Mouse (Mus musculus): ENCODE measurements around the gene Klk1b4. TPM values are rescaled to one million over a fixed set of nuclear protein-coding genes. Genes with fewer than 3 reads are reported as not detected.
"Not testable (repeated sequence)": the region's sequence is repeated elsewhere in the genome, so short reads cannot be mapped to it uniquely, and the experiment has no call there.

Gene Klk1b4
- polyA plus RNA-seq (2012; rRNA removed) = 0.53 and 0.91 TPM in 2 replicates

- H3K27ac ChIP-seq (ENCODE audit: insufficient read depth, low read depth, low read length); H3K27me3 ChIP-seq (replicated peaks; ENCODE audit: control insufficient read depth, insufficient read depth, low read length); H3K4me1 ChIP-seq (ENCODE audit: control insufficient read depth, insufficient read depth, low read length); H3K36me3 ChIP-seq (ENCODE audit: control insufficient read depth, insufficient read depth, low read length); DNase-seq; H3K4me3 ChIP-seq (ENCODE audit: insufficient read depth, low read depth, low read length): not testable (repeated sequence)
- 26% methylated on average over 3 of the region's 3 CpGs for WGBS
Observed at GRCm38 (mm10) chr7:44207135-44207534, at the start of gene Klk1b4. Gene Klk1b4, plus strand, starts transcription at chr7:44207435.

GRCm38 (mm10) chr7:44179299-44180045 is 27.8 kb upstream of the Klk1b4 start:
- H3K36me3 ChIP-seq (ENCODE audit: control insufficient read depth, insufficient read depth, low read length) = no peaks in the 10 kb centered on the region
- no peaks in the 10 kb centered on the region for H3K27me3 ChIP-seq (replicated peaks; ENCODE audit: control insufficient read depth, insufficient read depth, low read length)
- DNase-seq = peak; percentile 72
- H3K4me1 ChIP-seq (ENCODE audit: control insufficient read depth, insufficient read depth, low read length) = peaks cover 4% of the 10 kb centered on the region; the same call in 1 of the 2 replicates
- TF ChIP-seq CTCF (conservative IDR thresholded peaks at IDR 0.05; ENCODE audit: insufficient read depth, insufficient read length, low read depth, low read length) (no peak), POLR2A (IDR thresholded peaks at IDR 0.05; ENCODE audit: low read depth, low read length) (no peak)
- WGBS = 24% methylated on average over 9 of the region's 9 CpGs
- peak overlapping the region; percentile 95 for H3K27ac ChIP-seq (ENCODE audit: insufficient read depth, low read depth, low read length)
- no peak overlapping the region for H3K4me3 ChIP-seq (ENCODE audit: insufficient read depth, low read depth, low read length)

GRCm38 (mm10) chr7:44186516-44186915 is 20.7 kb upstream of the Klk1b4 start:
- H3K4me1 ChIP-seq (ENCODE audit: control insufficient read depth, insufficient read depth, low read length); H3K27me3 ChIP-seq (replicated peaks; ENCODE audit: control insufficient read depth, insufficient read depth, low read length); H3K4me3 ChIP-seq (ENCODE audit: insufficient read depth, low read depth, low read length); H3K36me3 ChIP-seq (ENCODE audit: control insufficient read depth, insufficient read depth, low read length): not testable (repeated sequence)
- peak; percentile 22 for DNase-seq
- peak overlapping the region; percentile 59; the same call in 1 of the 2 replicates for H3K27ac ChIP-seq (ENCODE audit: insufficient read depth, low read depth, low read length)
- WGBS = 43% methylated on average over 8 of the region's 8 CpGs

- 0 out of 2 replicates have a peak within 1 kb of the TSS, but pooled peaks have one; percentile 16 for H3K27ac ChIP-seq (ENCODE audit: insufficient read depth, low read depth, low read length)
- not testable (repeated sequence) for H3K4me3 ChIP-seq (ENCODE audit: insufficient read depth, low read depth, low read length); H3K36me3 ChIP-seq (ENCODE audit: control insufficient read depth, insufficient read depth, low read length); H3K4me1 ChIP-seq (ENCODE audit: control insufficient read depth, insufficient read depth, low read length); DNase-seq; H3K27me3 ChIP-seq (replicated peaks; ENCODE audit: control insufficient read depth, insufficient read depth, low read length)
Observed at GRCm38 (mm10) chr7:44187936-44188335, 19.3 kb upstream of the Klk1b4 start, which contains the start of gene Klk1b24. Gene Klk1b24, plus strand, starts transcription at chr7:44188236.

- not testable (repeated sequence) for H3K36me3 ChIP-seq (ENCODE audit: control insufficient read depth, insufficient read depth, low read length); H3K4me3 ChIP-seq (ENCODE audit: insufficient read depth, low read depth, low read length); H3K27me3 ChIP-seq (replicated peaks; ENCODE audit: control insufficient read depth, insufficient read depth, low read length); H3K27ac ChIP-seq (ENCODE audit: insufficient read depth, low read depth, low read length); H3K4me1 ChIP-seq (ENCODE audit: control insufficient read depth, insufficient read depth, low read length); DNase-seq
- WGBS = 73% methylated on average over 1 of the region's 1 CpGs
Observed at GRCm38 (mm10) chr7:44193466-44193865, 13.8 kb upstream of the Klk1b4 start.

- no peak for TF ChIP-seq POLR2A (IDR thresholded peaks at IDR 0.05; ENCODE audit: low read depth, low read length)
- no peak for TF ChIP-seq CTCF (conservative IDR thresholded peaks at IDR 0.05; ENCODE audit: insufficient read depth, insufficient read length, low read depth, low read length)
- Histone ChIP-seq H3K27me3 (replicated peaks; ENCODE audit: control insufficient read depth, insufficient read depth, low read length) (no peaks in the 10 kb centered on the region), H3K4me3 (ENCODE audit: insufficient read depth, low read depth, low read length) (no peak within 1 kb of the TSS), H3K27ac (ENCODE audit: insufficient read depth, low read depth, low read length) (no peak within 1 kb of the TSS), H3K36me3 (ENCODE audit: control insufficient read depth, insufficient read depth, low read length) (no peaks in the 10 kb centered on the region), H3K4me1 (ENCODE audit: control insufficient read depth, insufficient read depth, low read length) (no peaks in the 10 kb centered on the region; the same call in 1 of the 2 replicates)
- DNase-seq = no peak
- WGBS = 62% methylated on average over 3 of the region's 3 CpGs
Observed at GRCm38 (mm10) chr7:44197891-44198290, 9.3 kb upstream of the Klk1b4 start, which contains the start of gene Klk1b3. Gene Klk1b3, plus strand, starts transcription at chr7:44198191.

GRCm38 (mm10) chr7:44208307-44208706 is 1.1 kb downstream of the Klk1b4 start:
- Histone ChIP-seq H3K4me3 (ENCODE audit: insufficient read depth, low read depth, low read length) (no peak overlapping the region), H3K27ac (ENCODE audit: insufficient read depth, low read depth, low read length) (no peak overlapping the region), H3K36me3 (ENCODE audit: control insufficient read depth, insufficient read depth, low read length) (no peaks in the 10 kb centered on the region), H3K4me1 (ENCODE audit: control insufficient read depth, insufficient read depth, low read length) (no peaks in the 10 kb centered on the region), H3K27me3 (replicated peaks; ENCODE audit: control insufficient read depth, insufficient read depth, low read length) (no peaks in the 10 kb centered on the region)
- no peak for TF ChIP-seq POLR2A (IDR thresholded peaks at IDR 0.05; ENCODE audit: low read depth, low read length)
- no peak for DNase-seq
- 80% methylated on average over 3 of the region's 3 CpGs for WGBS

GRCm38 (mm10) chr7:44215645-44216044 is 8.4 kb downstream of the Klk1b4 start, which contains the start of gene Klk1b5:
Gene Klk1b5, plus strand, starts transcription at chr7:44215945.
- 68% methylated on average over 1 of the region's 1 CpGs for WGBS

GRCm38 (mm10) chr7:44221601-44222000 is 14.4 kb downstream of the Klk1b4 start:
- not testable (repeated sequence) for H3K27me3 ChIP-seq (replicated peaks; ENCODE audit: control insufficient read depth, insufficient read depth, low read length); H3K4me3 ChIP-seq (ENCODE audit: insufficient read depth, low read depth, low read length); DNase-seq; H3K36me3 ChIP-seq (ENCODE audit: control insufficient read depth, insufficient read depth, low read length); H3K27ac ChIP-seq (ENCODE audit: insufficient read depth, low read depth, low read length); H3K4me1 ChIP-seq (ENCODE audit: control insufficient read depth, insufficient read depth, low read length)
- WGBS = 83% methylated on average over 9 of the region's 10 CpGs

More at GRCm38 (mm10) chr7:44215645-44216044, 8.4 kb downstream of the Klk1b4 start, which contains the start of gene Klk1b5:
- no peaks in the 10 kb centered on the region for H3K36me3 ChIP-seq (ENCODE audit: control insufficient read depth, insufficient read depth, low read length)
- H3K27ac ChIP-seq (ENCODE audit: insufficient read depth, low read depth, low read length) = no peak within 1 kb of the TSS
- no peak for DNase-seq
- H3K4me3 ChIP-seq (ENCODE audit: insufficient read depth, low read depth, low read length) = no peak within 1 kb of the TSS
- TF ChIP-seq CTCF (conservative IDR thresholded peaks at IDR 0.05; ENCODE audit: insufficient read depth, insufficient read length, low read depth, low read length) (no peak), POLR2A (IDR thresholded peaks at IDR 0.05; ENCODE audit: low read depth, low read length) (no peak)
- 0 out of 2 replicates have a peak, but pooled peaks cover 2% of the 10 kb centered on the region for H3K4me1 ChIP-seq (ENCODE audit: control insufficient read depth, insufficient read depth, low read length)
- H3K27me3 ChIP-seq (replicated peaks; ENCODE audit: control insufficient read depth, insufficient read depth, low read length) = no peaks in the 10 kb centered on the region

- H3K27ac ChIP-seq (ENCODE audit: insufficient read depth, low read depth, low read length); H3K4me1 ChIP-seq (ENCODE audit: control insufficient read depth, insufficient read depth, low read length); H3K4me3 ChIP-seq (ENCODE audit: insufficient read depth, low read depth, low read length); DNase-seq; H3K36me3 ChIP-seq (ENCODE audit: control insufficient read depth, insufficient read depth, low read length); H3K27me3 ChIP-seq (replicated peaks; ENCODE audit: control insufficient read depth, insufficient read depth, low read length): not testable (repeated sequence)
- 82% methylated on average over 6 of the region's 6 CpGs for WGBS
Observed at GRCm38 (mm10) chr7:44222335-44222734, 15.1 kb downstream of the Klk1b4 start.

Measured in kidney, adult 2 months (tissue).